Mouse (Mus musculus) liver, embryonic 14.5 days (tissue): ENCODE results near the gene Gm7030. TPM values are rescaled to one million over a fixed set of nuclear protein-coding genes. Genes with fewer than 3 reads are reported as not detected.
"Not testable (repeated sequence)": the region's sequence is repeated elsewhere in the genome, so short reads cannot be mapped to it uniquely, and the experiment has no call there.

Source experiments
- ATAC-seq: fragments of 200-750 bp; cut with Nextera tagmentation; 2 replicates; pipeline ENCODE4 v1.8.0; 2017; ENCODE audit warnings: moderate number of reproducible peaks, mild to moderate bottlenecking, moderate library complexity; ENCODE audit not compliant: insufficient read depth
- DNase-seq, 3 experiments: peaks; one replicate each; pipeline ENCODE4 v3.0.0-alpha.2; 2012 to 2013; ENCODE audit warnings: low read depth in 3 of 3, low spot score in 3 of 3
- H3K27ac ChIP-seq: fragments of 300-500 bp; sonication (generic); 2 replicates; pipeline ENCODE4 v1.5.1; 2014; ENCODE audit warnings: moderate library complexity, mild to moderate bottlenecking, control low read depth, inconsistent platforms
- H3K27me3 ChIP-seq: fragments of 300-500 bp; sonication (generic); 2 replicates; pipeline ENCODE4 v1.6.1; 2014; ENCODE audit warnings: mild to moderate bottlenecking, low read length, moderate library complexity; ENCODE audit not compliant: control insufficient read depth, insufficient read depth
- H3K36me3 ChIP-seq: fragments of 300-500 bp; sonication (generic); replicated peaks from 2 replicates; pipeline ENCODE4 v1.6.1; 2014; ENCODE audit warnings: low read depth; ENCODE audit not compliant: control insufficient read depth, insufficient read depth
- H3K4me1 ChIP-seq, 2 experiments: fragments of 200-500 bp in 1 of 2; fragments of 300-500 bp in 1 of 2; sonication (generic) in 1 of 2; replicated peaks; 2 replicates each; pipeline ENCODE4 v1.6.1; 2012 to 2014; ENCODE audit warnings: antibody characterized with exemption in 1 of 2, inconsistent platforms in 1 of 2, low read length in 1 of 2; ENCODE audit not compliant: control insufficient read depth in 2 of 2, insufficient read depth in 2 of 2
- H3K4me2 ChIP-seq: fragments of 300-500 bp; sonication (generic); 2 replicates; pipeline ENCODE4 v1.6.1; 2014; ENCODE audit warnings: low read depth, mild to moderate bottlenecking, control low read depth, moderate library complexity
- H3K4me3 ChIP-seq, 2 experiments: fragments of 200-500 bp in 1 of 2; fragments of 300-500 bp in 1 of 2; sonication (generic) in 1 of 2; 2 replicates each; pipeline ENCODE4 v1.5.1; 2012 to 2014; ENCODE audit warnings: low read depth in 2 of 2, low read length in 2 of 2, mild to moderate bottlenecking in 2 of 2, control low read depth in 1 of 2, inconsistent platforms in 1 of 2, moderate library complexity in 1 of 2; ENCODE audit not compliant: insufficient read depth in 1 of 2
- H3K9ac ChIP-seq: fragments of 300-500 bp; sonication (generic); replicated peaks from 2 replicates; pipeline ENCODE4 v1.6.1; 2014; ENCODE audit warnings: mild to moderate bottlenecking, control low read depth, moderate library complexity
- H3K9me3 ChIP-seq: fragments of 300-500 bp; sonication (generic); 2 replicates; pipeline ENCODE4 v1.6.1; 2016; ENCODE audit warnings: low read length, mixed read lengths; ENCODE audit not compliant: control insufficient read depth
- CTCF ChIP-seq: IDR thresholded peaks from 2 replicates; pipeline ENCODE4 v1.5.1; 2016; ENCODE audit warnings: antibody characterized with exemption, low read depth, control low read depth
- EP300 ChIP-seq: IDR thresholded peaks from 2 replicates; pipeline ENCODE4 v1.6.1; 2016; ENCODE audit warnings: antibody characterized with exemption, low read depth
- WGBS: fragments of 180-500 bp; shearing (Covaris S2); extraction: QIAGEN DNeasy Blood & Tissue Kit; methylation state at CpG from one replicate; pipeline ENCODE4 v1.1.7; 2014; ENCODE audit not compliant: insufficient replicate concordance; 5-methylcytosine and 5-hydroxymethylcytosine counted together
- polyA plus RNA-seq, 2 experiments: library from polyadenylated mRNA; depleted of rRNA in 1 of 2; stranded (reverse) in 1 of 2; unstranded in 1 of 2; fragments of >200 nt; fragmentation: Nextera tagmentation in 1 of 2; extraction: Ambion mirVana in 1 of 2; gene quantifications; 2 replicates each; pipeline versions ENCODE4 v1.2.1 to v1.2.3; 2012 to 2014

The Gm7030 gene
- polyA plus RNA-seq, 2 experiments: not detected

- H3K4me1 ChIP-seq: no peaks in the 10 kb centered on the region
- 16% methylated on average over 3 of the region's 3 CpGs for WGBS
- H3K4me3 ChIP-seq: no peak overlapping the region
Observed at GRCm38 (mm10) chr17:36093936-36094335, 35.3 kb downstream of the Gm7030 start.

GRCm38 (mm10) chr17:36092520-36092919 lies 36.7 kb downstream of the Gm7030 start:
- H3K4me3 ChIP-seq, H3K9me3 ChIP-seq, H3K4me2 ChIP-seq, H3K9ac ChIP-seq, ATAC-seq, H3K36me3 ChIP-seq, H3K4me1 ChIP-seq, H3K27me3 ChIP-seq, H3K27ac ChIP-seq, DNase-seq: not testable (repeated sequence)

More at GRCm38 (mm10) chr17:36093936-36094335, 35.3 kb downstream of the Gm7030 start:
- no peak for ATAC-seq
- Histone ChIP-seq H3K36me3 (no peaks in the 10 kb centered on the region), H3K4me2 (no peak overlapping the region), H3K9me3 (no peaks in the 10 kb centered on the region), H3K27me3 (no peaks in the 10 kb centered on the region), H3K27ac (no peak overlapping the region), H3K9ac (no peak overlapping the region)
- no peak for TF ChIP-seq CTCF
- TF ChIP-seq EP300: no peak
- DNase-seq: no peak

- not testable (repeated sequence) for H3K4me1 ChIP-seq, H3K4me3 ChIP-seq, H3K36me3 ChIP-seq, H3K27me3 ChIP-seq, H3K4me2 ChIP-seq, H3K9ac ChIP-seq, DNase-seq, H3K9me3 ChIP-seq, ATAC-seq, H3K27ac ChIP-seq
- WGBS: no CpG with 5 or more reads among the region's 2 CpGs
Observed at GRCm38 (mm10) chr17:36091933-36092332, 37.3 kb downstream of the Gm7030 start.

- not testable (repeated sequence) for H3K27ac ChIP-seq, H3K9me3 ChIP-seq, H3K4me3 ChIP-seq, H3K36me3 ChIP-seq, H3K9ac ChIP-seq, H3K4me1 ChIP-seq, H3K4me2 ChIP-seq, ATAC-seq, DNase-seq
- WGBS: 49% methylated on average over 1 of the region's 1 CpGs
- peaks cover 29% of the 10 kb centered on the region for H3K27me3 ChIP-seq
Observed at GRCm38 (mm10) chr17:36085976-36086375, 43.2 kb downstream of the Gm7030 start.

GRCm38 (mm10) chr17:36083870-36084451 lies 45.3 kb downstream of the Gm7030 start:
- Histone ChIP-seq H3K4me1 (no peaks in the 10 kb centered on the region), H3K4me2 (peak overlapping the region; percentile 71), H3K9me3 (no peaks in the 10 kb centered on the region), H3K4me3 (peak overlapping the region; percentile 49 to 56), H3K36me3 (no peaks in the 10 kb centered on the region), H3K27ac (no peak overlapping the region), H3K27me3 (peaks cover 29% of the 10 kb centered on the region), H3K9ac (no peak overlapping the region)
- DNase-seq: no peak
- TF ChIP-seq EP300: no peak
- TF ChIP-seq CTCF: no peak
- no peak for ATAC-seq
- 1% methylated on average over 42 of the region's 42 CpGs for WGBS
